Mouse (Mus musculus): ENCODE data around the gene Snx30. TPM values are rescaled to one million over a fixed set of nuclear protein-coding genes. Genes with fewer than 3 reads are reported as not detected.

The Snx30 gene
- polyA plus RNA-seq, 1 experiment from 2014 or later, result 3.4 TPM

GRCm38 (mm10) chr4:59891723-59892416, 86.2 kb downstream of the Snx30 start:
- H3K9ac ChIP-seq, result no peak overlapping the region
- ATAC-seq (ENCODE audit: low read depth) (no peak), DNase-seq (no peak)
- H3K4me1 ChIP-seq (replicated peaks), result no peaks in the 10 kb centered on the region
- H3K36me3 ChIP-seq, result peaks cover 28% of the 10 kb centered on the region; the same call in 1 of the 2 replicates
- H3K27ac ChIP-seq, result no peak overlapping the region
- WGBS (ENCODE audit: insufficient replicate concordance), result 83% methylated on average over 10 of the region's 10 CpGs
- no peak overlapping the region for H3K4me3 ChIP-seq (replicated peaks)
- H3K9me3 ChIP-seq (replicated peaks), result no peaks in the 10 kb centered on the region
- H3K4me2 ChIP-seq, result no peak overlapping the region
- H3K27me3 ChIP-seq, result no peaks in the 10 kb centered on the region

- Histone ChIP-seq H3K9me3 (replicated peaks) (no peaks in the 10 kb centered on the region), H3K9ac (no peak overlapping the region), H3K36me3 (peaks cover 29% of the 10 kb centered on the region; the same call in 1 of the 2 replicates), H3K4me3 (replicated peaks) (no peak overlapping the region), H3K27me3 (no peaks in the 10 kb centered on the region), H3K4me2 (no peak overlapping the region), H3K27ac (no peak overlapping the region), H3K4me1 (replicated peaks) (no peaks in the 10 kb centered on the region)
- WGBS (ENCODE audit: insufficient replicate concordance), result 77% methylated on average over 5 of the region's 5 CpGs
- DNase-seq, result no peak
- no peak for ATAC-seq (ENCODE audit: low read depth)
Measured at GRCm38 (mm10) chr4:59892731-59893130, 87.1 kb downstream of the Snx30 start.

GRCm38 (mm10) chr4:59894415-59894814, 88.8 kb downstream of the Snx30 start:
- no peak overlapping the region for H3K27ac ChIP-seq
- DNase-seq (no peak), ATAC-seq (ENCODE audit: low read depth) (no peak)
- no peaks in the 10 kb centered on the region for H3K4me1 ChIP-seq (replicated peaks)
- H3K27me3 ChIP-seq, result no peaks in the 10 kb centered on the region
- no peak overlapping the region for H3K4me3 ChIP-seq (replicated peaks)
- no peaks in the 10 kb centered on the region for H3K9me3 ChIP-seq (replicated peaks)
- peaks cover 32% of the 10 kb centered on the region; the same call in 1 of the 2 replicates for H3K36me3 ChIP-seq
- 81% methylated on average over 8 of the region's 8 CpGs for WGBS (ENCODE audit: insufficient replicate concordance)
- H3K9ac ChIP-seq, result no peak overlapping the region
- no peak overlapping the region for H3K4me2 ChIP-seq

GRCm38 (mm10) chr4:59894977-59895575, 89.4 kb downstream of the Snx30 start:
- DNase-seq, result no peak
- Histone ChIP-seq H3K27ac (no peak overlapping the region), H3K36me3 (peaks cover 32% of the 10 kb centered on the region; the same call in 1 of the 2 replicates), H3K4me1 (replicated peaks) (no peaks in the 10 kb centered on the region), H3K4me3 (replicated peaks) (no peak overlapping the region), H3K4me2 (no peak overlapping the region), H3K27me3 (no peaks in the 10 kb centered on the region), H3K9ac (no peak overlapping the region), H3K9me3 (replicated peaks) (no peaks in the 10 kb centered on the region)
- no peak for ATAC-seq (ENCODE audit: low read depth)
- 60% methylated on average over 3 of the region's 3 CpGs for WGBS (ENCODE audit: insufficient replicate concordance)

GRCm38 (mm10) chr4:59896000-59896399, 90.4 kb downstream of the Snx30 start:
- no peak overlapping the region for H3K4me3 ChIP-seq (replicated peaks)
- no peak for ATAC-seq (ENCODE audit: low read depth)
- no peaks in the 10 kb centered on the region for H3K4me1 ChIP-seq (replicated peaks)
- H3K27ac ChIP-seq, result no peak overlapping the region
- no peaks in the 10 kb centered on the region for H3K27me3 ChIP-seq
- H3K9ac ChIP-seq, result no peak overlapping the region
- H3K4me2 ChIP-seq, result no peak overlapping the region
- H3K9me3 ChIP-seq (replicated peaks), result no peaks in the 10 kb centered on the region
- 57% methylated on average over 5 of the region's 5 CpGs for WGBS (ENCODE audit: insufficient replicate concordance)
- DNase-seq, result no peak
- H3K36me3 ChIP-seq, result peaks cover 32% of the 10 kb centered on the region

GRCm38 (mm10) chr4:59897814-59898520, 92.3 kb downstream of the Snx30 start:
- DNase-seq (no peak), ATAC-seq (ENCODE audit: low read depth) (no peak)
- Histone ChIP-seq H3K9ac (no peak overlapping the region), H3K9me3 (replicated peaks) (no peaks in the 10 kb centered on the region), H3K36me3 (peaks cover 28% of the 10 kb centered on the region), H3K27me3 (no peaks in the 10 kb centered on the region), H3K27ac (no peak overlapping the region), H3K4me3 (replicated peaks) (no peak overlapping the region), H3K4me1 (replicated peaks) (no peaks in the 10 kb centered on the region), H3K4me2 (no peak overlapping the region)
- WGBS (ENCODE audit: insufficient replicate concordance), result 66% methylated on average over 12 of the region's 12 CpGs

- no peak overlapping the region for H3K9ac ChIP-seq
- DNase-seq, result no peak
- no peak for ATAC-seq (ENCODE audit: low read depth)
- no peak overlapping the region for H3K4me3 ChIP-seq (replicated peaks)
- peaks cover 25% of the 10 kb centered on the region for H3K36me3 ChIP-seq
- H3K9me3 ChIP-seq (replicated peaks), result no peaks in the 10 kb centered on the region
- H3K27me3 ChIP-seq, result no peaks in the 10 kb centered on the region
- H3K4me1 ChIP-seq (replicated peaks), result no peaks in the 10 kb centered on the region
- H3K4me2 ChIP-seq, result no peak overlapping the region
- 64% methylated on average over 9 of the region's 9 CpGs for WGBS (ENCODE audit: insufficient replicate concordance)
- no peak overlapping the region for H3K27ac ChIP-seq
Measured at GRCm38 (mm10) chr4:59898521-59898919, 92.9 kb downstream of the Snx30 start.

GRCm38 (mm10) chr4:59901810-59902209, 96.2 kb downstream of the Snx30 start:
- Histone ChIP-seq H3K4me1 (replicated peaks) (no peaks in the 10 kb centered on the region), H3K4me3 (replicated peaks) (no peak overlapping the region), H3K36me3 (peaks cover 8% of the 10 kb centered on the region), H3K27me3 (no peaks in the 10 kb centered on the region), H3K4me2 (no peak overlapping the region), H3K9ac (no peak overlapping the region), H3K9me3 (replicated peaks) (no peaks in the 10 kb centered on the region), H3K27ac (no peak overlapping the region)
- ATAC-seq (ENCODE audit: low read depth), result no peak
- WGBS (ENCODE audit: insufficient replicate concordance), result 72% methylated on average over 6 of the region's 6 CpGs
- no peak for DNase-seq

GRCm38 (mm10) chr4:59902547-59902946, 96.9 kb downstream of the Snx30 start:
- 58% methylated on average over 6 of the region's 6 CpGs for WGBS (ENCODE audit: insufficient replicate concordance)
- ATAC-seq (ENCODE audit: low read depth), result no peak

GRCm38 (mm10) chr4:59907092-59907491, 101.5 kb downstream of the Snx30 start:
- Histone ChIP-seq H3K27me3 (no peaks in the 10 kb centered on the region), H3K9me3 (replicated peaks) (no peaks in the 10 kb centered on the region), H3K27ac (no peak overlapping the region), H3K4me1 (replicated peaks) (no peaks in the 10 kb centered on the region), H3K4me3 (replicated peaks) (no peak overlapping the region), H3K4me2 (no peak overlapping the region), H3K36me3 (no peaks in the 10 kb centered on the region), H3K9ac (no peak overlapping the region)
- ATAC-seq (ENCODE audit: low read depth) (no peak), DNase-seq (no peak)
- WGBS (ENCODE audit: insufficient replicate concordance), result 56% methylated on average over 6 of the region's 6 CpGs

More at GRCm38 (mm10) chr4:59902547-59902946, 96.9 kb downstream of the Snx30 start:
- Histone ChIP-seq H3K9ac (no peak overlapping the region), H3K4me2 (no peak overlapping the region), H3K27me3 (no peaks in the 10 kb centered on the region), H3K27ac (no peak overlapping the region), H3K9me3 (replicated peaks) (no peaks in the 10 kb centered on the region), H3K36me3 (peaks cover 8% of the 10 kb centered on the region), H3K4me3 (replicated peaks) (no peak overlapping the region), H3K4me1 (replicated peaks) (no peaks in the 10 kb centered on the region)
- no peak for DNase-seq

GRCm38 (mm10) chr4:59907657-59908230, 102.1 kb downstream of the Snx30 start:
- no peak for DNase-seq
- WGBS (ENCODE audit: insufficient replicate concordance), result 50% methylated on average over 10 of the region's 10 CpGs
- no peak overlapping the region for H3K4me2 ChIP-seq
- no peaks in the 10 kb centered on the region for H3K4me1 ChIP-seq (replicated peaks)
- no peak overlapping the region for H3K9ac ChIP-seq
- no peak overlapping the region for H3K4me3 ChIP-seq (replicated peaks)
- no peaks in the 10 kb centered on the region for H3K9me3 ChIP-seq (replicated peaks)
- H3K27me3 ChIP-seq, result no peaks in the 10 kb centered on the region
- no peak overlapping the region for H3K27ac ChIP-seq
- ATAC-seq (ENCODE audit: low read depth), result no peak
- no peaks in the 10 kb centered on the region for H3K36me3 ChIP-seq

Data from liver, embryonic 13.5 days (tissue).